Mouse (Mus musculus) lung, postnatal 10 days (tissue): ENCODE measurements around the gene Foxp1.

Experiments
- DNase-seq: peaks from one replicate; pipeline ENCODE4 v3.0.0; 2021

The Foxp1 gene

GRCm38 (mm10) chr6:99166169-99166568 is 356.4 kb downstream of the Foxp1 start:
- peak; percentile 29 for DNase-seq

- DNase-seq: no peak
These were observed 357.8 kb downstream of the Foxp1 start for GRCm38 (mm10) chr6:99164760-99165159.

GRCm38 (mm10) chr6:99162716-99163115 is 359.8 kb downstream of the Foxp1 start:
- DNase-seq: no peak

- DNase-seq: no peak
These were observed 362.2 kb downstream of the Foxp1 start for GRCm38 (mm10) chr6:99160348-99160693.

- DNase-seq: no peak
These were observed 362.8 kb downstream of the Foxp1 start for GRCm38 (mm10) chr6:99159452-99160347.

- no peak for DNase-seq
These were observed 368.8 kb downstream of the Foxp1 start for GRCm38 (mm10) chr6:99153682-99154081.

- no peak for DNase-seq
These were observed 376.1 kb downstream of the Foxp1 start for GRCm38 (mm10) chr6:99146400-99146905.

- no peak for DNase-seq
These were observed 377.5 kb downstream of the Foxp1 start for GRCm38 (mm10) chr6:99145033-99145432.

- no peak for DNase-seq
These were observed 378.8 kb downstream of the Foxp1 start for GRCm38 (mm10) chr6:99143756-99144036.

- no peak for DNase-seq
These were observed 379.4 kb downstream of the Foxp1 start for GRCm38 (mm10) chr6:99142900-99143755.

- no peak for DNase-seq
These were observed 384.5 kb downstream of the Foxp1 start for GRCm38 (mm10) chr6:99138041-99138440.

- DNase-seq: no peak
These were observed 385.4 kb downstream of the Foxp1 start for GRCm38 (mm10) chr6:99137071-99137470.

GRCm38 (mm10) chr6:99135938-99136729 is 386.4 kb downstream of the Foxp1 start:
- DNase-seq: peak; percentile 23

GRCm38 (mm10) chr6:99131815-99132214 is 390.7 kb downstream of the Foxp1 start:
- DNase-seq: no peak

GRCm38 (mm10) chr6:99130758-99131410 is 391.6 kb downstream of the Foxp1 start:
- peak; percentile 13 for DNase-seq

GRCm38 (mm10) chr6:99126717-99127116 is 395.8 kb downstream of the Foxp1 start:
- DNase-seq: no peak

GRCm38 (mm10) chr6:99120776-99121766 is 401.4 kb downstream of the Foxp1 start:
- DNase-seq: no peak

GRCm38 (mm10) chr6:99118534-99118933 is 404.0 kb downstream of the Foxp1 start:
- DNase-seq: peak; percentile 26

GRCm38 (mm10) chr6:99117411-99117810 is 405.1 kb downstream of the Foxp1 start:
- no peak for DNase-seq

- no peak for DNase-seq
These were observed 410.7 kb downstream of the Foxp1 start for GRCm38 (mm10) chr6:99111856-99112255.

GRCm38 (mm10) chr6:99108417-99108816 is 414.1 kb downstream of the Foxp1 start:
- no peak for DNase-seq
